Mouse (Mus musculus): ENCODE data around the gene Lama5.

Lama5 gene

DNA sequence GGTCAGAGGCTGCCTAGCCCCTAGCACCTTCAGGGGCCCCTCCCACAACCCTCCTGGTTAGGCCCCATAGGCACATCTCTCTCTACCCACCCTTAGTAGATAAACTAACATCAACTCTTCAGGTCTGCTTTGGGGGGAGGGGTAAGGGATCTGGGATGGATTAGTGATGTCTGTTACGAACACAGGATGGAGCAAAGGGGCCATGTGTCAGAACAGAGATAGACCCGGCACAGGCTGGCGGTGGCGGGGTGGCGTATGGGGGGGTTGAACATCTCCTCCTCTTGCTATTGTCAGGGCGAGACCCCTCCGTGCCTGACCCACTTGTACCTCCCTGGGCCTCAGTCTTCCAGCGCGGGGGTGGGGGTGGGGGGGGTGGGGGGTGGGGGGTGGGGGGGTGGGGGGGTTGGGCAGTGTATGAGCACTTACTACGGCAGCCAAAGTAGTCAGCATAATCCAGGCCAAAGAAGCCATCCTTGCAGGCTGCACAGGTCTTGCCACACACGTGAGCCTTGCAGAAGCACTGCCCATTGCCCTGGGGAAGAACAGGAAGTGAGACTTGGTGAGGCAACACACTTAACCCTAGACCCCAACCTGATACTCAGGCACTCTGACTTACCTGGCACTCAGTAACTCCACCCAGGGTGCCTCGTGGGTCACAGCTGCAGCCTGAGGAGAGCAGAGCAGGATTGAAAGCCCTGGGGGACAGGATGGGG is 28.9 kb downstream of the Lama5 start:
- DNase-seq: peak; percentile 36

DNA sequence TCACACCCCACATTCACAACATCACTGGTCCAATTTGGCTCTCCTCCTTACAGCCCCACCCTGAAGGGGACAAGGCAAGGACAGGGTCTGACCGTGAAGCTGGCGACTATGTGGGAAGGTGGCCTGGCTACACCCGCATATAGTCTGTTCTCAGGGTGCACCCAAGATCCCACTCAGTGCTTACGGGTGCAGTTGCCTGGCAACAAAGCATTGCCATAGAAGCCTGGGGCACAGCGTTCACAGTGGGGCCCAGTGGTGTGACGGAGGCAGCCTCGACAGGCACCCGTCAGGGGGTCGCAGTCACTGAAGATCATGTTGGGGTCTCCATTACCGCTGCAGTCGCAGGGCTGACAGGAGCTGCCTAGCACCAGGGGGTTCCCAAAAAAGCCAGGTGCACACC is 38.3 kb downstream of the Lama5 start:
- DNase-seq: no peak

DNA sequence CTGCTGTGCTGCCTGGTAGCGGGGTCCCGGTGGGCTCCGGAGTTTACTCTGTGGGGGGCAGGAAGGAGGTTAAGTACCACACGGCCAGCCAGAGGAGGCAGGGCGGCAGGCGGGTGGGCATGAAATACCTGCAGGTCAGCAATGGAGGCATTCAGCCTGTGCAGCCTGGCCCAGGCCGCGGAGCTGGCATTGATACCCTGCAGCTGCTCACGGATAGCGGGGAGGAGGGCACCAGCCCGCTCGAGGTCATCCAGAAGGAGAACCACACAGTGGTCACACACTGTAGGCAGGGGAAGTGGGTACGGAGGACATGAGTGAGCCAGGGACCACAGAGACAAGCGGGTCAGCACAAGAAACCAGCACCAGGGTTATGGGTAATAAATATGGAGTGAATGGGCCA is 40.0 kb downstream of the Lama5 start:
- no peak for DNase-seq

DNA sequence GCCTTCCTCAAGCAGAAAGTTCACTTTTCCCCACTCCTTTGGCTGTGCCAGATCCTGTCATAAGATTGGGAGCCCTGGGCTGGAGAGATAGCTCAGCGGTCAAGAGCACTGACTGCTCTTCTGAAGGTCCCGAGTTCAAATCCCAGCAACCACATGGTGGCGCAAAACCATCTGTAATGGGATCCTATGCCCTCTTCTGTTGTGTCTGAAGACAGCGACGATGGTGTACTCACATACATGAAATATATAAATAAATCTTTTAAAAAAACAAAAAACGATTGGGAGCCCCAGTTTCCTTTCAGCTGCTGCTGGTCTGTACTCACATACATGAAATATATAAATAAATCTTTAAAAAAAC is 40.9 kb downstream of the Lama5 start:
- peak; percentile 31 for DNase-seq

DNA sequence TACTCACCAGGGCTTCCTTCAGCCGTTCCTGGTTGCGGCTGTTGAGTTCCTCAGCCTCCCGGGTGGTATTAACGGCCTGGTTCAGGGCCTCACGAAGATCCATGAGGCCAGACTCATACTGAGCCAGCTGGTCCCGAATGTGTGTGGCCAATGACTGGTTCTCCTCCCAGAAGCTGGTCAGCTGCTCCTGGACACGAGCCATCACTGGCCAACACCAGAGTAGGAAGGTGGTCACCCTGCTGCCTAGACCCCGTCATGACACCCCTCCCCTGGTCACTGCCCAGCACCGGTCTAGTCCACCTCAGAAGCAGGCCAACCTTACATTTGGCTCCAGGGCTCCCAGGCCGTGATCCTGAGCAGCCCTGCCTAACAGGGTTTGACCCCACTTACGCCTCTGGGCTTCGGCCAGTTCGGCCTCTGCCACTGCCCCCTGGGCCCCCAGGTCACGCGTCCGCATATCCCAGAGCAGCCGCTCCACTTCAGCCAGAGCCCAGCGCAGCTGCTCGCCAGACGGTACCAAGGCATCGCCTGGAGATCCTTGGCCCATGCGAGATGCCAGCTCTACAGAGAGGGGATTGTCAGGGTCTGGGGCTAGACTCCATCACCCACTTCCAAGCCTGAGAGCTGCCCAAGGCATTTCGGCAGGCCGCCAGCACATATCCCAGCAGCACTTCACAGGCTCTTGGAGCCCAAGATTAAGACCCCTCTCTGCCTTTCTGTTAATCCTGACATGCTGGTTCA is 41.5 kb downstream of the Lama5 start:
- DNase-seq: no peak

DNA sequence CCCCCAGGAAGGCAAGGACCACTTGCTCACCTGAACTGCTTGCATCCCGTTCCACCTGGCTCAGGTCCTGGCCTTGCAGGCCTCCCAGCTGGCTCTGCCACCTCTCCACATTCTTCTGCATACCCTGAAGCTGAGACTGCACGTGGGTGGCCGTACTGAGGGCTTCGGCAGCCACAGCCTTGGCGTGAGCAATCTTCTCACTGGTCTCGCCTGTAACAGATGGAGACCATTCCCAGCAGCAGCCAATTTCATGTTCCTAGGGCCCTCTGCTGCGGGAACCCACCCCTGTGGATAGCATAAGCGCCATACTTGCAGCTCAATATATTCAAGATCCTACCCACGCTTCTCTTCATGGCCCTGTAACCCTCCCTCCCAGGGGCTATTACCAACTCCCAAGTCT is 44.1 kb downstream of the Lama5 start:
- DNase-seq: no peak

DNA sequence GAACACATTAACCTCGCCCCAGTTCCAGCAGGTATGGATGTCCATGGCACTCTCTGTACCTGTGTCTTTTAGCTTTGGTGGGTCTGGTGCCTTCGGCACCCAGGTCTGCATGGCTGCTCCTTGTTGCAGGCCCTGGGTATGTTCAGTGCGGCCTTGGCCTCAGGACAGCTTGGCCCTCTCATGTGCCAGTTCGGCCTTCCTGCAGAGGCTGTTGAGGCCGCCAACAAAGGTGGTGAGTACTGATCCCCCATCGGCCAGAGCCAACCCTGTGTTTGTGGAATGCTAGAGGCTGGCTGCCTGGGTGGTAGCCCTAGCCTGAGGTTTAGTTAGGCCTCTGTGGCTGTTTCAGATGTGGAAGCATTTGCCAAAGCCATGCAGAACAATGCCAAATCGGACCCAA is 49.9 kb downstream of the Lama5 start:
- no peak for DNase-seq

DNA sequence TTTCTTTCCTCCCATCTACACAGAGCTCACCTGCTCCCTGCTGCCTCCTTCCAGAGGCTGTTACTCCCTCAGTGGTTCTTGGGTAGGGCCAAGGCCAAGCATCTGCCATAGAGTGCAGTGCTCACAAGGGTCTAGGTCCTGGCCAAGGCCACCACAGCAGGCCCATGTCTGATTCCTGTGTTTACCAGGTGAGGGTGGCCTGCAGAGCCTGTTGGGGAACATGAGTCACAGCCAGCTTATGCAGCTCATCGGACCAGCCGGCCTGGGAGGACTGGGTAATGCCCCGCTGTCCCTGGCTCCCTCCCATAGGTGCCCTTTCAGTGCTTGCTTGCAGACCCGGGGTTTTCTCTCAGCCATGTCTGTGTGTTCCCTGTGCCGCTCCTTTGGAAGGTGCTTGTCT is 51.5 kb downstream of the Lama5 start:
- no peak for DNase-seq

DNA sequence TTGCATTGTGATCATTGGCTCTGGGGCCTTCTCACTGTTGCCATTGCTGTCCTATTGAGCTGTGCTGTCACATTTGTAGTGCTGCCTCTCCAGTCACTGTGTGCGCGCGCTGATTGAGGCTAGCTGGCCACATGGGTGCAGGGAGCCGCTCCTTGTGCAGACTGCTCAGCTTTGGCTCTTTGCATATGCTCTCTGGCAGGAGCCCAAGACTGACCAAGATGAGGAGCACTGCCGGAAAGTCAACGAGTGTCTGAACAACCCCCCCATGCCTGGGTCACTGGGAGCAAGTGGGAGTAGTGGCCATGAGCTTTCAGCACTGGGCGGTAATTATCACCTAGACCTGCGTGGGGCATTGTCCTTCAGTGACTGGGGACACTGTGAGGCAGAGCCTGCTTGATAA is 51.9 kb downstream of the Lama5 start:
- peak; percentile 34 for DNase-seq

DNA sequence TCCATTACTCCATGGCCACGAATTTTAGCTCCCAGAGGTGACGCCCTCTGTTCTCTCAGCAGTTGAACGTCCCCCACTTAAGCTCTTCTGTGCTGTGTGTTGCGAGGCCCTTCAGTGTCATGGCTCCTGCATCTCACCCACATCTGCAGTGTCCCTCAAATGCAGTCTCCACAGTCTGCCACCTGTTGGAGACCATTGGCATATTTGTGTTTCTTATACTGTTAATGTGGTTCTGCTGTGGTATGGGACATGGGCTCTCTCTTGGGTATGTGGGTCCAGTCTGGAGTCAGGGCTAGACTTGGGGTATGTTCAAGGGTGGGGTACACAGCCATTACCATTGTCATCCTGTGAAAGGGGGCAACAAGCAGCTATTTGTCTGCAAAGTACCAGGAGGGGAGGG is 52.5 kb downstream of the Lama5 start:
- DNase-seq: peak; percentile 22

DNA sequence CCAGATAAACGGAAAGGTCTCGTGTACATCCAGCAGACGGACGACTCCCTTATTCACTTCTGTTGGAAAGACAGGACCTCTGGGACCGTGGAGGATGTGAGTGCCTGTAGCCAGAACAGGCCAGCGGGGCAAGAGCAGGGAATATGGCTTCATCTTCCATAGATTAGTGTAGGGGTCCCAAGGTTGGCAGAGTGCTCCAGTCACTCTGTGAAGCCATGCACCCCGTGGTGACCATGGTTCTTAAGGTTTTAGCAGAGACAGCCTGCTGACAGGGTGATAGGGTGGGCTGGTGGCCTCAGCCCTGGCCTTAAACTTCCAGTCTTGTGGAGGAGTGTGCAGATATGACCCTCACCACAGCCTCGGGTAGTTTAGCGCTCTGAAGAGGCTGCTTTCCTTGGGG is 53.5 kb downstream of the Lama5 start:
- DNase-seq: no peak

DNA sequence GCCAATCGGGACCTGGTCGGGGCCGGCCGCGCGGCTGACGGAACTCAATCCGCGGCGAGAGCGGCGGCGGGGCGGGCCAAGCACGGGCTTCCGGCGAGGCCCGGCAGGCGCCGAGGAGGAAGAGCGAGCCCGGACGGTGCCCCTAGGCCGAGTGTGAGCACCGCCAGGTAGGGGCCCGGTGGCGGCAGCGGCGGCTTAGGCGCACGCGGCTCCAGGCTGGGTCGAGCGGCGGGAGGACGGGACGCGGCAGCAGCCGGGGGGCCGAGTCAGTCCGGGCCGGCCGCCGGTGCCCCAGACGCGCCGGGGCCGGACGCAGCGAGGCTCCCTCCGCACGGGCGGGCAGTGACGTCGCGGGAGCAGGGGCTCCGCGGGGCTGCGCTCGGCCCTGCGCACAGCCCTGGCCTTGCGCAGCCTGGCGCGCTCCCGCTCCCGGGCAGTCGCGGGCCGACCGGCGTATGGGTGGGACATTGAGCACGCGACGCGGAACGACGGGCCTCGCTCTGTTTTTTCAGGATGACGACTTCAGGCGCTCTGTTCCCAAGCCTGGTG is 54.1 kb downstream of the Lama5 start:
- no peak for DNase-seq

DNA sequence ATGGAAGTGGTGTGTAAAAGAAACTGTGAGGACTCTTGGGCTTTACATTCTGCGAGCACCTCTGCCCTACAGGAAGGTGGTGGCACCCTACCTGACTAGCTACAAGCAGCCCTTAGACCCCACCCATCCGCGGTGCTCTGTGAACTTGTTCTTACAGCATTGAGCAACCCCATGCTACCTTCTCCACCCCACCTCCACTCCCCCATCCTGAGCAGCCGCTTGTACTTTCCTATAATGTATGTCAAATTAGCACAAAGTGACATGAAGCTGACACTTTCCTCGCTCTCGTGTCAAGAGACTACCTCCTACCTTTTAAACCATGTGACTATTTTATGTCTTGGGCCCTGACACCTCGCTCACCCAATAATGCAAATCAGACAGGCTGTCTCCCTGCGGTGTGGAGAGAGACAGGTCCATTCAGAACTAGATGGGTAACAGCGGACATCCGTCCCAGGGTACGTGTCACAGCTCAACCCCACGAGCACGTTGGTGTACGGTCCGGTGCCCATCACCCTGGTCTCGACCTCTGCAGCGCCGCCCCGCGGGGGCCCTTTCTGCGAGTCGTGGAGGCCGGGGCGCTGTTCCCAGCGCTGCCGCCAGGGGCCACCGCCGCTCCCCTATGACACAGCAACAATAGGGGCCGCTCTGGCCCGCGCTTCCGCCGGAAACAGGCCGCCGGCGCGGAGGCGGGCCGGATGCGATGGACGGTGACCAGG is 54.7 kb downstream of the Lama5 start, which contains the start of gene Adrm1:
Gene Adrm1, plus strand, starts transcription at position 680 of the 716 bp plus-strand sequence.
- DNase-seq: peak; percentile 97

DNA sequence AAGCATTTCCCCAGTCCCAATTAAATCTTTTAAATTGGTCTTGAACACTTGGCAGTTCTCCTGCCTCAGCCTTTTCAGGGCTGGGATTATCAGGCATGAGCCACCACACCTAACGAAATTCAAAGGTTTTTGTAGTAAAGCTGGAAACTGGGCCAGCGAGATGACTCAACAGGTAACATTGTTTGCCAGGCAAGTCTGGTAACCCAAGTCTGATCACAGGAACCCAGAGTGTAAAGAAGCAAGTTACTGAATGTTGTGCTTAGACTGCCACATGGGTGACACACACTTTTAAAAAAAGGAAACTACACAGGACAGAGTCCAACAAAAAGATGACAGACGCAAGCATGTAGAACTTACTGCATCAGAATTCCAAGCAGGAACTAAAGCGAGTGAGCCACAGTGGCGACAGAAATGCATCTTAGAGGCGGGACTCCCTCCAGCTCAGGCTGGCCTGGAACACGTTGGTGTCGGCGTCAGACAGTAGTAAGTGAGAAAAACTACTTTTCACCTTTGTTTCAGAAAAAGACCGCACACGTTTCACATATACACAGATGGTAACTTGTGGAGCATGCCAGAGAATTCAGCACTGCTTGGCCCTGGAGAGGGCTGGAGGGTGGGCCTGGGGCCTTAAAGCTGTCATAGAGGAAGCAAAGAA is 55.4 kb downstream of the Lama5 start:
- DNase-seq: no peak

DNA sequence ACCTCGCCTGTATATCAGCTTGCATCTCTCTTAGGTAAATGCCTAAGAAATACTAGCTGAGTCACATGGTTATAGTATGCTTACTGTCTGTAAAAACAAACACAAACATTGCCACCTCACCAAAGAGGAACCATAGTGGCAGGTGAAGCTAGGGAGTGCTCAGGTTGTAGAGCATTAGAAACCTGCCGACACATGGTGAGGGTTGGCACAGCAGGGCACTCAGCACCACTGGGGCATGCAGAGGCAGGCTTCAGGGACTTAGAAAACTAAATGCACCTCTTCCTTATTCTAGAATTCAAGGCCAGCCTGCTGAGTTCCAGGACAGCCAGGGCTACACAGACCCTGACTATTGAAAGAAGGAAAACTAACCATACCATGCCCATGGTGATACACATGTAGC is 58.8 kb downstream of the Lama5 start:
- no peak for DNase-seq

DNA sequence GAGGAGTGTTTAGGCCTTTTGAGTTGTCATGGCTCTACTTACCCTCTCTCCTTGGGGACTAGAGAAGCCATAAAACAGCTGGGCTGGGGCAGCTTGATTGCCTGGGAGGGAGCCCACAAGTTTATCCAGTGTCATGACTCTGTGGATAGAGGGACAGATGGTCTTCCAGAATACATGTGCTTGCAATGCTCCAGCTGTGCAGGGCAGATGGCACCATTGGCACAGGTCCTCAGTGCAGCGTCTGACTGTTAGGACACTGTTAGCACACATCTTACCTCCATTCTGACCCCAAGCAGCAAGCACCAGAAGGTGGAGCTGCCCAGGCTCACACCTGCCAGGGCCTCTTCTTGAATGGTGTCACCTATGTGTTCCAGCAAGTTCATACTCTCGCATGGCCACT is 59.8 kb downstream of the Lama5 start:
- no peak for DNase-seq

DNA sequence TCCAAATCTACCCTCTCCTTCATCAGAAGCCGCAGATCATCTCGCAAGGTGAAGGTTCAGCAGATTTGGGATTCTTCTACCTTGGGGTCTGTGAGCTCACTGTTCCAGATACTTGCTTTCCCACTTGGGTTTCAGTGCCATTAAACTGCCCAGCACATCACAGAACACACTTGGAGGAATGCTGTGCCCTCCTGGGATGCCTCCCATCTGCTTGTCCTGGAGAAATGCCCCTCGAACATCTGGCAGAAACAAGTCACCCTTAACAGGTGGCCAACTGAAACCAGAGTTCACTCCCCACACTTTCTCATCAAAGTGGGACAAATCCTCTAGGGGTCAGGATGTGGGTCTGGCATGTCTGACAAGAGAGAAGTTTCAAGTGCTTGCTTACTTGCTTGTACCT is 67.0 kb downstream of the Lama5 start:
- DNase-seq: no peak

DNA sequence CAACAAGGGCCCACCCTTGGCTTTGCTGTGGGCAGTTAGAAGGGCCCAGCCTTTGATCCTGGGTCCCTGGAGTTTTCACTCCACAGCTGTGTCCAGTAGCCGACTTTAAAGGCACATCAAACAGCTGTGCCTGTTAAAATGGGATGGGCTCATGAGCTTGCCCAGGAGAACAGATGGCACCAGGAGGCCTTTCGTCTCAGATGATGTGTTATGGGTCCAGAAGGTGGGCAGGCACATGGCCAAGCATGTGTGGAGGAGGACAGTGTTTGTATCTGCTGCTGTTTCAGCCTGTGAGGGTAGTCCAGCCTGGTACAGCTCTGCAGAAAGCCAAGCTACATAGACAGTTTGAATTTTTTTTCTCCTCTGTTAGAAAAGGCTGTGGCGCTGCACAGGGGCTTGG is 70.9 kb downstream of the Lama5 start:
- no peak for DNase-seq

DNA sequence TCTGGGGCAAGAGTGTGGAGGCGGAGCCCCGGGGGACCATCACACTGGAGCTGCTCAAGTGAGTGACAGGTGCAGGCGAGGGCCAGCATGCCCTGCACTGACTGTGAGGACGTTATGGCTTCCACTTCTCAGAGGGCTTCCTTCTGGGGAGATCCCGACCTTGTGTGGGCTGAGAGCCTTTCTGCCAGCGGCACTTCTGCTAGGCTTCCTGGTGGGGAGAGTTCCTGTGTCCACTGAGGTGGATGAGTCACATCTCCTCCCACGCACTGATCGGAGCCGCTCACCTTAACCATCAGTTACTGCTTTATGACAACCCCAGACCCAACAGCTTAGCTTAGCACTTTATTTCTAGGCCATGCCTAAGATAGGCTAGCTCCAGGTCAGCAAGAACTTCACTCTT is 77.1 kb downstream of the Lama5 start:
- DNase-seq: no peak

DNA sequence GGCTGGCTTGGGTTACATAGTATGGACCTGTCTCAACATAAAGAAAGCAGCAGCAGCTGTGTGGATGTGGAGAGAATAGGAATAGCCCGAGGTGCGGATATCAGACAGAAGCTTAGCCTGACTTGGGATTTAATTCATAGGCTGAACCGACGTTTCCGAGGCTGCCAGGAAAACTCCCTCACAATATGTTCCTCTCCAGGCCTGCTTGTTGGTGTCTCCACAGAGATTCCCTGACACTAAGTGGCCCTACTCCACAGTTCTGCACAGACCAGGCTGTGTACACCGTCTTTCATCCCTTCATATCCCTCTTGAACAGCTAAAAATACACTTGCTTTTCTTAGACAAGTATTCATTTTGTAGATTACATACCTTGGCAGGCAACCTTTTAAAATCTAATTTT is 78.3 kb downstream of the Lama5 start:
- no peak for DNase-seq

DNA sequence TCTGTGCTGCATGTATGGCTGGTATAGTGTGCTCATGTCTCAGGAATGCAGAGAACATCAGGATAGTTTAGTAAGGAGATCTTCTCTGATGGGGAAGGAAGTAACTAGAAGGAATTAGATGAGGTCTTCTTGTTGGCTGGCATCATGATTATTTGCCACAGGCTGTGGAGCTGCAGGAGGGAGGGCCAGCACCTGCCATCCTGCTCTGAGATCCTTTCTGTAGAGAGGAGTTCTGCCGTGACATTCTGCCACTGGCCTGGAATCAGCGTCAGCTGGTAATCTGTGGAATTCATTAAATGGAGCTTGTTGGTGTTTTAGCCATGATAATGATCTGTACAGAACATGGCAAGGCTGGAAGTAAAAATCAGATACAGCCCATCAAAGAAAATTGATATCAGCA is 79.6 kb downstream of the Lama5 start:
- no peak for DNase-seq

DNA sequence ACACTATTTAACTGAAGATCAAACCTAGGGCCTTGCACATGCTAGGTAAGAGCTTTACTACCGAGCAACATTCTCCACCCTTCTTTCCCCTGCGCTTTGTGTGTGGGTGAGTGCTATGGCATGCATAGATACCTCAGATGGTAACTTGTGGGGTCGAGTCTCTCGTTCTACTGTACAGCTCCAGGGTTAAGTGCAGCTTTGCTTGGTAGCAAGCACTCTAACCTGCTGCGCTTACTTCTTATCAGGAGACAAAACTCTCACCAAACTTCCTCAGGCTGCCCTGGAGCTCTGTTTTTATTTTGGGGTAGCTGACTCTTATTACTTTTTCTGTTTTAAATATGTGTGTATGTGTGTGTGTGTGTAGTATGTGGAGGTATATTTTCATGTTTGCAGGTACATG is 90.2 kb downstream of the Lama5 start:
- DNase-seq: no peak

DNA sequence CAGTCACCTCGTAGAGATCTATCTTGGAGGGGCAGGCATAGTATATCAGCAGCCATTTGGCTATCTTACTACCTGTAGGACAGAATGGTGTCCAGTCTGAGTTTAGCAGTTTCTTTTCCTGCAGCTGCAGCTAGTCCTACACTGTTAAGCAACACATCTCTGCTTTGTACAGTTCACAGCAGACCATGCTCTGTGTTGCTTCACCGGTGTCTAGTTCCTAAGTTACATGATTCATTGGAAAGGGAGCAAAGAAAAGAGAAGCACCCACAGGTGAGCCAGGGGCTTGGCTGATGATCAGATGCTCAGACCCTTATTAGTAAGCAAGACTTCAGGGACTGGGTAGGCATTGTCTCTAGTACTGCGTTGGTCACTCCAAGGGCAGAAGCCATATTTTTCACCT is 91.7 kb downstream of the Lama5 start:
- DNase-seq: no peak

All from lung, postnatal 36 days (tissue).